Mouse (Mus musculus): Measurements from ENCODE around the gene Erv3. TPM values are rescaled to one million over a fixed set of nuclear protein-coding genes. Genes with fewer than 3 reads are reported as not detected.
"Not testable (repeated sequence)": the region's sequence is repeated elsewhere in the genome, so short reads cannot be mapped to it uniquely, and the experiment has no call there.

The Erv3 gene
- polyA plus RNA-seq, 1 experiment from 2014 or later = not detected

DNA sequence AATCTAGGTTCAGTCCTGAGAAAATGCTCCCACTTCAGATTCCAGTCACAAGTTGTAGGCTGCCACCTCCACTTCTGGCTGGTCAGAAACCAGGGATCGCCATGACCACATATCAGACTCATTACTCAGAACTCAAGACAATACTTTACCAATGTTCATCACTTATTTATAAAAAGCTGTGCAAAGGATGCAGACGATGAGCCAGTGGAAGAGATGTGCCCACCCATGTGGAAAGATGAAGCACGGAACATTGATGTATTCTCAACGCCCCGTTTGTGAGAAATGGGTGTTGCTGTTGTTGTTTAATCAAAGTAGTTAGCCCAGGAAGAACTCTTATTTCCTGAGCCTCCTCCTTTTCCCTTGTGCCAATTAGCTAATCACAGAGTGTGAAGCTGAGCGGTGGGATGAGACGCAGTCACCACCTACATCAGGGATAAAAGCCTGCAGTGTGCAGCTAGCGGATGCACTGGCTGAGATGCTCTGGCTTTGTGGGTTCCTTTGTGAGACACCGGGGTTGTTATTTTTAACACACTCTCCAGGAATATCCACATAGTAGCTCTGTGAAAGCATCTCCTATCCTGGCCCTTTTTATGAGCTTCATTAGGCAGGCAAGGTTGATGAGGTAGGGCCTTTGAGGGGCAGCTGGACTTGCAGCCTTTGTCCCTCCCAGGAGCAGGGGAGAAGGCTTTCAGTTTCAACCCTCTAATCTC lies 18.8 kb downstream of the Erv3 start:
- ATAC-seq (ENCODE audit: low FRiP score, low TSS enrichment) (no peak), DNase-seq (peak; percentile 49)
- Histone ChIP-seq H3K27ac (replicated peaks; ENCODE audit: low read depth, low read length) (no peak overlapping the region), H3K4me2 (ENCODE audit: low read length) (no peak overlapping the region), H3K9me3 (ENCODE audit: control insufficient read depth, low read length) (no peaks in the 10 kb centered on the region), H3K36me3 (ENCODE audit: control insufficient read depth, insufficient read depth, low read length) (no peaks in the 10 kb centered on the region), H3K4me3 (replicated peaks; ENCODE audit: low read depth, low read length) (no peak overlapping the region), H3K9ac (replicated peaks; ENCODE audit: low read length) (no peak overlapping the region), H3K4me1 (ENCODE audit: control insufficient read depth, insufficient read depth, low read length) (peaks cover 12% of the 10 kb centered on the region; the same call in 1 of the 2 replicates), H3K27me3 (ENCODE audit: control insufficient read depth, insufficient read depth, low read length) (no peaks in the 10 kb centered on the region)
- 28% methylated on average over 9 of the region's 9 CpGs for WGBS

DNA sequence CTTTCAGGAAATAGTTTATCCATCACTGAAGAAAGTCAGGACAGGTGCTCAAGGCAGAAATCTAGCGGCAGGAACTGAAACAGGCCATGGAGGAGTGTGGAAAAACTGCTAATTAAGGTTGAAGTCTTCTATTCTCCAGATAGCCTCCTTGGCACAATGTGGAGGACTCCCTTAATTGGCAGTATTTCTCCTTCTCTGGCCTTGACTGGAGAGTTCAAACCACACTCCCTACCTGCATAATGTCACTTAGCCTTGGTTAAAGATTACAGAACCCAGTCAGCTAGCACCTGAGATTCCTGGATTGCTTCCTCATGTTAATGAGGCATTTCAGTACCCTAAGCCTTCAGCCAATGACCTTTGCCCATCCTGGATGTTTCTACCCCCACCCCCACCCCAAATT lies 25.3 kb downstream of the Erv3 start:
- 100% methylated on average over 1 of the region's 1 CpGs for WGBS
- Histone ChIP-seq H3K9me3 (ENCODE audit: control insufficient read depth, low read length) (peaks cover 10% of the 10 kb centered on the region; the same call in 1 of the 2 replicates), H3K36me3 (ENCODE audit: control insufficient read depth, insufficient read depth, low read length) (no peaks in the 10 kb centered on the region), H3K27ac (replicated peaks; ENCODE audit: low read depth, low read length) (no peak overlapping the region), H3K4me2 (ENCODE audit: low read length) (no peak overlapping the region), H3K9ac (replicated peaks; ENCODE audit: low read length) (no peak overlapping the region), H3K27me3 (ENCODE audit: control insufficient read depth, insufficient read depth, low read length) (no peaks in the 10 kb centered on the region), H3K4me3 (replicated peaks; ENCODE audit: low read depth, low read length) (no peak overlapping the region), H3K4me1 (ENCODE audit: control insufficient read depth, insufficient read depth, low read length) (no peaks in the 10 kb centered on the region)
- DNase-seq = no peak
- no peak for ATAC-seq (ENCODE audit: low FRiP score, low TSS enrichment)

DNA sequence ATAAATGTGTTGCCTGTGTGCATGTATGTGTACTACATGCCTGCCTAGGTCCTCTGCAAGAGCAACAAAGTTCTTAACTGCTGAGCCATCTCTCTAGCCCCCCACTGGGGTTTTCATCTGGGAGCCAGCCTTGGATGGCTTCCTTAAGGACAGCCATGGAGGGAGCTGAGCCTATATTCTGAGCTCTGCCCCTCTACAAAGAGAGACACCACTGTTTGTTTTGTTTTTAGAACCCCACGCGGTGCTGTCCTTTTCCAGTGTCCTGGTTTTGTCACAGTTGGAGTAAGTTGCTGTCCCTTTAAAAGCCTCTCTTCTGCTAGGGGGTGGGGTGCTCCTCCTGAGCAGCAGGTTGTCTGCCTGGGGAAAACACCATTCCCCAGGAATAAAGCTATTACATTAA lies 27.7 kb downstream of the Erv3 start:
- Histone ChIP-seq H3K9me3 (ENCODE audit: control insufficient read depth, low read length) (peaks cover 10% of the 10 kb centered on the region; the same call in 1 of the 2 replicates), H3K27me3 (ENCODE audit: control insufficient read depth, insufficient read depth, low read length) (no peaks in the 10 kb centered on the region), H3K27ac (replicated peaks; ENCODE audit: low read depth, low read length) (no peak overlapping the region), H3K4me1 (ENCODE audit: control insufficient read depth, insufficient read depth, low read length) (no peaks in the 10 kb centered on the region), H3K4me3 (replicated peaks; ENCODE audit: low read depth, low read length) (no peak overlapping the region), H3K4me2 (ENCODE audit: low read length) (no peak overlapping the region), H3K36me3 (ENCODE audit: control insufficient read depth, insufficient read depth, low read length) (no peaks in the 10 kb centered on the region), H3K9ac (replicated peaks; ENCODE audit: low read length) (no peak overlapping the region)
- no peak for ATAC-seq (ENCODE audit: low FRiP score, low TSS enrichment)
- no peak for DNase-seq
- 19% methylated on average over 2 of the region's 2 CpGs for WGBS

DNA sequence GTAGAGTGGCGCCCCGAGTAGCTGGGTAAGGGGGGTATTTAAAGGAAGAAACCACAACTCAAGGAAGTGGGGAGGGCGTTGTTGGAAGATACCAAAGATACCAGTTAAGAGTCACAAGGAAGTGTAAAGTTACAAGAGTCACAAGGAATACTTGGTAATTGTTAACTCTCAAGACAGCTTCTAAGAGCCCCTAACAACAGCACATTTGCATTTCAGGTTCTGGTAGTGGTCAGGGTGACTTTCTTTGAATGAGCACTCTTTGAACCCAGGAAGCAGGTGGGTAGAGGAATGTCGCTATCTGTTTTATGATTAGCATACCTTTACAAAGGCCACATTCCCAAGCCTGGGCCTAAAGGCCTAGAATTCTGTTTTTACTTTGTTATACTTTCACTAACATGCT lies 28.6 kb downstream of the Erv3 start:
- not testable (repeated sequence) for H3K27me3 ChIP-seq (ENCODE audit: control insufficient read depth, insufficient read depth, low read length); H3K27ac ChIP-seq (replicated peaks; ENCODE audit: low read depth, low read length); H3K4me2 ChIP-seq (ENCODE audit: low read length); H3K36me3 ChIP-seq (ENCODE audit: control insufficient read depth, insufficient read depth, low read length); ATAC-seq (ENCODE audit: low FRiP score, low TSS enrichment); H3K4me1 ChIP-seq (ENCODE audit: control insufficient read depth, insufficient read depth, low read length); H3K9me3 ChIP-seq (ENCODE audit: control insufficient read depth, low read length); H3K4me3 ChIP-seq (replicated peaks; ENCODE audit: low read depth, low read length); DNase-seq; H3K9ac ChIP-seq (replicated peaks; ENCODE audit: low read length)
- WGBS = 86% methylated on average over 4 of the region's 4 CpGs

DNA sequence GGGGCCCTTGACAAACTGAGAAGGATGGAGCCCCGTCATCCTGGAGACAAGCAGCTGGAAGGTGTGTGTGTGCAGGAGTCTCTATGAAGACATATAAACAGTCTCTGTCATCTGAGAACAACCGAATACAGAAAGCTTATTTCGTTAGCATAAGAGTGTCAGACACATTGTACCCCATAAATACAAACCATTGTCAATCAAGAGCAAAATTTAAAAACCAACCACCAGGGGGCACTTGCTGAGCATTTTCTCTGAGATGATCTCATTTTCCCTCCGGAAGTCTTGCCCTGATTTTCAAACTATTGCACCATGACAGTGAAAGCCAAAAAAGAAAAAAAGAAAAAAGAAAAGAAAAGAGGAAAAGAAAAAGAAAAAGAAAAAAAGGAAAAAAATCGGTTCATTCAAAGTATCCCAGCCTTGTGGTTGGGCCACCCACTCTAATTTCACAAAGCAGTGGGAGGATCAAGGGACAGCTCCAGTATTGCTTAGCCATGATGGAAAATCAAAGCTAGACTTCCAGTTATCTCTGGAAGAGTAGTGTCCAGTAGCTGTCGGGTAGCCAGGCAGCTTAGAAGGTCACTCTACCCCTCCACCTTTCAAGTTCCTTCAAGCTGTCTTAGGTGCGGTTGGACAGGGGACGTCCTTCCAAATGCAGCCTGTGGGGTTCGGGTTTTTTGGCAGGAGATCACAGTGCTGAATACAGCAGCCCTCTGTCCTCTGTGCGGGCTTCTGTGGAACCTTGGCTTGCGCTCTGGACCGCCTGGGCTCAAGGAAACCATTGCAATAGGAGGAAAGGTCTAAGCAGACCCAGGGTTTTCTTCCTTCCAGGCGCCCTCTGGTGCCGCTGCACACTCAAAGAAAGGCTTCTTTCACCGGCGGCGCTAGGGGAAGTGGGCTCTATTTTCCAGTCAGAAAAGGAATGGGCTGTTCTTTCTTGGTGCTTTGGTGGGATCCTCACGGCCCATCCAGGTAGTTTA lies 31.3 kb downstream of the Erv3 start:
- 35% methylated on average over 18 of the region's 18 CpGs for WGBS
- Histone ChIP-seq H3K9me3 (ENCODE audit: control insufficient read depth, low read length) (peaks cover 4% of the 10 kb centered on the region; the same call in 1 of the 2 replicates), H3K4me1 (ENCODE audit: control insufficient read depth, insufficient read depth, low read length) (no peaks in the 10 kb centered on the region), H3K4me3 (replicated peaks; ENCODE audit: low read depth, low read length) (no peak overlapping the region), H3K4me2 (ENCODE audit: low read length) (no peak overlapping the region; the same call in 1 of the 2 replicates), H3K27me3 (ENCODE audit: control insufficient read depth, insufficient read depth, low read length) (no peaks in the 10 kb centered on the region), H3K36me3 (ENCODE audit: control insufficient read depth, insufficient read depth, low read length) (no peaks in the 10 kb centered on the region), H3K27ac (replicated peaks; ENCODE audit: low read depth, low read length) (no peak overlapping the region), H3K9ac (replicated peaks; ENCODE audit: low read length) (no peak overlapping the region)
- ATAC-seq (ENCODE audit: low FRiP score, low TSS enrichment) (no peak; the same call in 1 of the 2 replicates), DNase-seq (peak; percentile 92)

DNA sequence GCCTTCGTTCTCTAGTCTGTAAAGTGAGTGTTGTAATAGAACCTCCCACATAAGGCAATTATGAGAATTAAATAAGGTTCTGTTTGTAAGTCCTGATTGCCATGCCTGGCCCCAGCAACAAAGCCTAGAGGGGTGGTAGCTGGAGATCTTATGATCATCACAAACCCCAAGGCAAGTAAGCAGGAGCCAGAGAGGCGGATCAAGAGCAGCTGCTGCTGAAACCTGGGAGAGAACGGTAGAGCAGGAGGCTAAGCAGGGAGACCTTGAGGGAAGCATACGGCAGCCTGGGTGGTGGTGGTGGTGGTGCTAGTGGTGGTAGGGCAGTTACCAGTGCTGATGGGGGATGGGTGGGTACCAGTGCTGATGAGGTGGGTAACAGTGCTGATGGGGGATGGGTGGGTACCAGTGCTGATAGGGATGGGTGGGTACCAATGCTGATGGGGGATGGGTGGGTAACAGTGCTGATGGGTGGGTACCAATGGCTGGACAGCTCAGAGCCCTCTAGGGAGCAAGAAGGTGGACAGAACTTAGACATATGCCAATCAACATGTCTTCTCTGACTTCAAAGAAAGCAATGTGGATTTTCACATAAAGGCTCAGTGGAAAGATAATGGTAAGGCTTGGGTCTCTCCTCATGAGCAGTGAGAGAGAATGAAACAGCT lies 32.4 kb downstream of the Erv3 start:
- no peak overlapping the region for H3K27ac ChIP-seq (replicated peaks; ENCODE audit: low read depth, low read length)
- WGBS = 88% methylated on average over 4 of the region's 4 CpGs
- no peaks in the 10 kb centered on the region for H3K36me3 ChIP-seq (ENCODE audit: control insufficient read depth, insufficient read depth, low read length)
- no peaks in the 10 kb centered on the region for H3K27me3 ChIP-seq (ENCODE audit: control insufficient read depth, insufficient read depth, low read length)
- no peaks in the 10 kb centered on the region; the same call in 1 of the 2 replicates for H3K9me3 ChIP-seq (ENCODE audit: control insufficient read depth, low read length)
- no peak for ATAC-seq (ENCODE audit: low FRiP score, low TSS enrichment)
- no peak overlapping the region for H3K9ac ChIP-seq (replicated peaks; ENCODE audit: low read length)
- no peak overlapping the region for H3K4me3 ChIP-seq (replicated peaks; ENCODE audit: low read depth, low read length)
- no peak overlapping the region for H3K4me2 ChIP-seq (ENCODE audit: low read length)
- no peak for DNase-seq
- H3K4me1 ChIP-seq (ENCODE audit: control insufficient read depth, insufficient read depth, low read length) = no peaks in the 10 kb centered on the region

DNA sequence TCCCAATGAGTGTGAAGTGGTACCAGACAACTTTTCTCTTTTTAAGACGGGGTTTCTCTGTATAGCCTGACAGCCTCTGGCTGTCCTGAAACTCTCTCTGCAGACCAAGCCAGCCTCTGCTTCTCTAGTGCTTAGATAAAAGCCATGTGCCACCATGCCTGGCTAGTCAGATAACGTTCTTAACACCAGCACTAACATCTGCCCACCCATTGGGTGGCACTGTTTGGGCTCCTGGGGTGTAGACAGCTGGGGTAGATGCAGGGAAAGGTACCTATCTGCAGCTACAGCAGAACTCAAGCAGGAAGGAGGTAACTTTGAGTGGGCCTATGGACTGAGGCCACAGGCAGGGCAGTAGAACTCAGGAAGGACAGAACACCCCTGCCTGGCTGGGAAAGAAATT lies 34.0 kb downstream of the Erv3 start:
- no peaks in the 10 kb centered on the region for H3K4me1 ChIP-seq (ENCODE audit: control insufficient read depth, insufficient read depth, low read length)
- no peak overlapping the region for H3K4me3 ChIP-seq (replicated peaks; ENCODE audit: low read depth, low read length)
- no peak overlapping the region for H3K4me2 ChIP-seq (ENCODE audit: low read length)
- H3K9ac ChIP-seq (replicated peaks; ENCODE audit: low read length) = no peak overlapping the region
- no peak overlapping the region for H3K27ac ChIP-seq (replicated peaks; ENCODE audit: low read depth, low read length)
- H3K9me3 ChIP-seq (ENCODE audit: control insufficient read depth, low read length) = no peaks in the 10 kb centered on the region
- WGBS = 67% methylated on average over 2 of the region's 2 CpGs
- no peaks in the 10 kb centered on the region for H3K27me3 ChIP-seq (ENCODE audit: control insufficient read depth, insufficient read depth, low read length)
- ATAC-seq (ENCODE audit: low FRiP score, low TSS enrichment) = no peak
- H3K36me3 ChIP-seq (ENCODE audit: control insufficient read depth, insufficient read depth, low read length) = no peaks in the 10 kb centered on the region
- no peak for DNase-seq

DNA sequence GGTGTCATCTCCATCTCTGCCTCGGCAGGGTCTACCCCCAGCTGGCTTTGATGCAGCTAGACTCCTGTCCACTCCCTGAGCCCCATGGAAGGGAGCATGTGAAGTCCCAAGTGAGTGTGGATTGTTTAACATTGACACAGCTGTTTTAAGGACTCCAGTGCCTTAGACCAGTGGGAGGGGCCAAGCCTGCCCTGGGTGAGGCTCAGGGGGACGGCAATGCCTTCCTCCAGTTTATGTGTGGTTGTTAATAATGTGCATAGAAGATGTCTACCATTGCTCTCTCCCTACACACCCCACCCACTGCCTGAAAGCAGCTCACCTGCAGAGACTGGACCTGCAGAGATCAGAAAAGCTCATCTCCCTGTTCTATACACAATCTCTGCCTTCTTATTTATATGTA lies 35.6 kb downstream of the Erv3 start:
- no peak overlapping the region for H3K4me3 ChIP-seq (replicated peaks; ENCODE audit: low read depth, low read length)
- no peak overlapping the region for H3K4me2 ChIP-seq (ENCODE audit: low read length)
- 61% methylated on average over 2 of the region's 2 CpGs for WGBS
- H3K27me3 ChIP-seq (ENCODE audit: control insufficient read depth, insufficient read depth, low read length) = no peaks in the 10 kb centered on the region
- no peaks in the 10 kb centered on the region for H3K4me1 ChIP-seq (ENCODE audit: control insufficient read depth, insufficient read depth, low read length)
- no peak for ATAC-seq (ENCODE audit: low FRiP score, low TSS enrichment)
- H3K27ac ChIP-seq (replicated peaks; ENCODE audit: low read depth, low read length) = no peak overlapping the region
- H3K36me3 ChIP-seq (ENCODE audit: control insufficient read depth, insufficient read depth, low read length) = no peaks in the 10 kb centered on the region
- H3K9me3 ChIP-seq (ENCODE audit: control insufficient read depth, low read length) = no peaks in the 10 kb centered on the region
- no peak for DNase-seq
- no peak overlapping the region for H3K9ac ChIP-seq (replicated peaks; ENCODE audit: low read length)
